Mouse (Mus musculus): ENCODE data around the gene Lin37. TPM values are rescaled to one million over a fixed set of nuclear protein-coding genes. Genes with fewer than 3 reads are reported as not detected.

Lin37 gene
- total RNA-seq, 4 experiments from 2014 or later, result 8.1 to 12.4 (median 11.0) TPM

- no peak for DNase-seq (ENCODE audit: low spot score in 2 of 2)
These were observed 44.5 kb downstream of the Lin37 start for GRCm38 (mm10) chr7:30515003-30515760.

DNA sequence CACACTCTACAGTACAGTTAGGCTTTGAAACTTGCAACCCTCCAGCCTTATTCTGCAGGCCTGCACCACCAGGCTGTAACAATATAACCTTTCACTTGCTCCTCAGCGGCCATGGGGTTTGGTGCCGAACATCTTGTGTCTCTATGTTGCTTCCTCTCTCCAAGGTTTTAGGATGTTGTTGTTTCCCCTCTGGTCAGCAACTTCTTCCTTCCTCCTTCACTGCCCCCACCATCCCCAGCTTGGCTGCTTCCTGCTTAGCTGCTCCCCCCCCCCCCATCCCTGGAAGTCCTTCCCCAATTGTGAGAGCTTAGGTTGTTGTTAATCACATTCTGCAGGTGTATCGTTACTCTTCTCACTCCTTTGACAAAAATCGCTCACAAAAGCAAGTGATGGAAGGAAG, 51.6 kb downstream of the Lin37 start:
- DNase-seq (ENCODE audit: low spot score in 2 of 2), result no peak

Small RNAs within 50 kb of the gene (microRNA-seq; reads per million reads assigned to microRNA genes)
- 5.0 reads per million for gene Gm38670
- not detected for gene Mir3569

Other genes with a start within 250 kb of the Lin37 start
- 1 to 10 TPM in 2 of 4 experiments, under 1 TPM in 1, not detected in 1; 0.73 to 1.7 (median 1.3) TPM for gene Syne4, start 245.0 kb downstream of the Lin37 start, total RNA-seq (2022)
- under 1 TPM; 0.32 to 0.92 (median 0.53) TPM for gene E130208F15Rik, start 238.1 kb downstream of the Lin37 start, total RNA-seq (2022)
- 1 to 10 TPM; 5.9 to 8.7 (median 7.5) TPM for gene Sdhaf1, start 235.9 kb downstream of the Lin37 start, total RNA-seq (2022)
- 1 to 10 TPM; 4.5 to 7.5 (median 5.6) TPM for gene Lrfn3, start 197.1 kb downstream of the Lin37 start, total RNA-seq (2022)
- 1 to 10 TPM in 2 of 4 experiments, under 1 TPM in 2; 0.82 to 5.5 (median 2.1) TPM for gene Tyrobp, start 146.1 kb downstream of the Lin37 start, total RNA-seq (2022)
- not detected for gene Hcst, start 140.0 kb downstream of the Lin37 start, total RNA-seq (2022)
- gene Nfkbid, start 138.1 kb downstream of the Lin37 start, total RNA-seq (2022), result under 1 TPM in 1 of 4 experiments, not detected in 3; 0.40 TPM
- gene Aplp1, start 114.3 kb downstream of the Lin37 start, total RNA-seq (2022), result 1 to 10 TPM in 1 of 4 experiments, under 1 TPM in 3; 0.46 to 1.5 (median 0.71) TPM
- not detected for gene Kirrel2, start 102.1 kb downstream of the Lin37 start, total RNA-seq (2022)
- not detected for gene Nphs1, start 101.5 kb downstream of the Lin37 start, total RNA-seq (2022)
- not detected for gene Prodh2, start 66.2 kb downstream of the Lin37 start, total RNA-seq (2022)
- gene Arhgap33, start 24.8 kb downstream of the Lin37 start, total RNA-seq (2022), result under 1 TPM; 0.09 to 0.72 (median 0.27) TPM
- 1,000 to 10,000 TPM in 3 of 4 experiments, 100 to 1,000 TPM in 1; 959 to 1,157 (median 1,030) TPM for gene Hspb6, start 7.7 kb downstream of the Lin37 start, total RNA-seq (2022)
- 1 to 10 TPM; 2.6 to 6.2 (median 3.7) TPM for gene Proser3, start 7.5 kb downstream of the Lin37 start, total RNA-seq (2022)
- gene U2af1l4, start 3.5 kb upstream of the Lin37 start, total RNA-seq (2022), result 10 to 100 TPM; 53.4 to 57.5 (median 56.9) TPM
- 1 to 10 TPM in 3 of 4 experiments, under 1 TPM in 1; 0.56 to 1.9 (median 1.5) TPM for gene Gm49396, start 3.5 kb upstream of the Lin37 start, total RNA-seq (2022)
- 100 to 1,000 TPM; 140 to 149 (median 146) TPM for gene Psenen, start 3.8 kb upstream of the Lin37 start, total RNA-seq (2022)
- under 1 TPM; 0.31 to 0.85 (median 0.65) TPM for gene Igflr1, start 5.6 kb upstream of the Lin37 start, total RNA-seq (2022)
- gene Kmt2b, start 28.9 kb upstream of the Lin37 start, total RNA-seq (2022), result 10 to 100 TPM; 10.9 to 15.2 (median 13.0) TPM
- not detected for gene Zbtb32, start 39.1 kb upstream of the Lin37 start, total RNA-seq (2022)
- gene Upk1a, start 53.0 kb upstream of the Lin37 start, total RNA-seq (2022), result under 1 TPM in 1 of 4 experiments, not detected in 3; 0.20 TPM
- 1,000 to 10,000 TPM; 1,165 to 1,556 (median 1,355) TPM for gene Cox6b1, start 66.3 kb upstream of the Lin37 start, total RNA-seq (2022)
- gene Etv2, start 76.0 kb upstream of the Lin37 start, total RNA-seq (2022), result not detected
- 10 to 100 TPM; 35.6 to 41.1 (median 38.5) TPM for gene Rbm42, start 90.5 kb upstream of the Lin37 start, total RNA-seq (2022)
- 1 to 10 TPM; 2.0 to 4.3 (median 4.0) TPM for gene Haus5, start 105.2 kb upstream of the Lin37 start, total RNA-seq (2022)
- 1 to 10 TPM; 1.9 to 3.4 (median 2.9) TPM for gene Pmis2, start 111.8 kb upstream of the Lin37 start, total RNA-seq (2022)
- gene 2200002J24Rik, start 139.1 kb upstream of the Lin37 start, total RNA-seq (2022), result not detected
- 1 to 10 TPM in 1 of 4 experiments, under 1 TPM in 1, not detected in 2; 0.31 to 1.4 TPM for gene Atp4a, start 152.4 kb upstream of the Lin37 start, total RNA-seq (2022)
- 100 to 1,000 TPM; 215 to 260 (median 249) TPM for gene Tmem147, start 169.7 kb upstream of the Lin37 start, total RNA-seq (2022)
- gene Gapdhs, start 183.8 kb upstream of the Lin37 start, total RNA-seq (2022), result not detected
- gene Sbsn, start 191.6 kb upstream of the Lin37 start, total RNA-seq (2022), result 1 to 10 TPM in 2 of 4 experiments, under 1 TPM in 2; 0.53 to 2.0 (median 1.4) TPM
- 1 to 10 TPM in 1 of 4 experiments, under 1 TPM in 1, not detected in 2; 0.48 to 1.0 TPM for gene Dmkn, start 203.9 kb upstream of the Lin37 start, total RNA-seq (2022)
- 1 to 10 TPM in 3 of 4 experiments, not detected in 1; 1.7 to 3.5 (median 2.0) TPM for gene Krtdap, start 228.1 kb upstream of the Lin37 start, total RNA-seq (2022)